Mouse (Mus musculus): Measurements from ENCODE around the gene Dlx5. TPM values are rescaled to one million over a fixed set of nuclear protein-coding genes. Genes with fewer than 3 reads are reported as not detected.

Dlx5 gene
- polyA plus RNA-seq, 1 experiment = not detected

- Histone ChIP-seq H3K27me3 (ENCODE audit: control insufficient read depth, insufficient read depth, low read length) (peaks cover 10% of the 10 kb centered on the region; the same call in 1 of the 2 replicates), H3K4me1 (ENCODE audit: control insufficient read depth, insufficient read depth, low read length) (no peaks in the 10 kb centered on the region), H3K4me3 (replicated peaks; ENCODE audit: insufficient read depth, low read depth, low read length) (no peak overlapping the region), H3K27ac (ENCODE audit: insufficient read depth, low read length) (no peak overlapping the region)
- 3% methylated on average over 44 of the region's 44 CpGs for WGBS
- no peak for DNase-seq
- TF ChIP-seq POLR2A (IDR thresholded peaks at IDR 0.05; ENCODE audit: borderline replicate concordance, insufficient read depth, low read length) = no peak
- no peak for TF ChIP-seq CTCF (IDR thresholded peaks at IDR 0.05; ENCODE audit: borderline replicate concordance, insufficient read depth, low read depth, low read length)
Observed at GRCm38 (mm10) chr6:6879371-6880325, 2.2 kb downstream of the Dlx5 start.

DNA sequence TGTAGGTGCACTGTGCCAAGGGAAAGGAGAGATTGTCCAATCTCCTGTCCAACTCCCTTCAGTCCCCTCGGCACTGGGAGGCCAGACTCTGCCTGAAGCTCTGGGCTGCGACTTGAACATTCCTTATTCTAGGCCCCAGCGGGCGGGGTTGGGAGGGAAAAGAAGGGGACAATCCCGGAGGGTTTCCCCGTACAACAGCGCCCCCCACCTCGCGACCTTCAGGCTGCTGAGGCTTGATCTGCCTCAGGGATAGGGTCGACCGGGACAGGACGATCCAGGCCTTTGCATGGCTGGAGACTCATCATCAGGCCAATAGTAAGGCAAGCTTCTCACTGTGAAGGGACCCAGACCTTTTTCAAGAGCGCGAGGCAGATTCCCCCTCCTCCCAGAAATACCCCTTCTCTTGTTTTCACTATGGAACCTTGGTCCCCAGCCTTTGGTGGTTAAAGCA lies 3.0 kb downstream of the Dlx5 start:
- WGBS = 0% methylated on average over 14 of the region's 14 CpGs
- no peak overlapping the region for H3K27ac ChIP-seq (ENCODE audit: insufficient read depth, low read length)
- peaks cover 15% of the 10 kb centered on the region; the same call in 1 of the 2 replicates for H3K27me3 ChIP-seq (ENCODE audit: control insufficient read depth, insufficient read depth, low read length)
- H3K4me1 ChIP-seq (ENCODE audit: control insufficient read depth, insufficient read depth, low read length) = no peaks in the 10 kb centered on the region
- no peak for DNase-seq
- TF ChIP-seq POLR2A (IDR thresholded peaks at IDR 0.05; ENCODE audit: borderline replicate concordance, insufficient read depth, low read length) = no peak
- no peak for TF ChIP-seq CTCF (IDR thresholded peaks at IDR 0.05; ENCODE audit: borderline replicate concordance, insufficient read depth, low read depth, low read length)
- no peak overlapping the region for H3K4me3 ChIP-seq (replicated peaks; ENCODE audit: insufficient read depth, low read depth, low read length)

DNA sequence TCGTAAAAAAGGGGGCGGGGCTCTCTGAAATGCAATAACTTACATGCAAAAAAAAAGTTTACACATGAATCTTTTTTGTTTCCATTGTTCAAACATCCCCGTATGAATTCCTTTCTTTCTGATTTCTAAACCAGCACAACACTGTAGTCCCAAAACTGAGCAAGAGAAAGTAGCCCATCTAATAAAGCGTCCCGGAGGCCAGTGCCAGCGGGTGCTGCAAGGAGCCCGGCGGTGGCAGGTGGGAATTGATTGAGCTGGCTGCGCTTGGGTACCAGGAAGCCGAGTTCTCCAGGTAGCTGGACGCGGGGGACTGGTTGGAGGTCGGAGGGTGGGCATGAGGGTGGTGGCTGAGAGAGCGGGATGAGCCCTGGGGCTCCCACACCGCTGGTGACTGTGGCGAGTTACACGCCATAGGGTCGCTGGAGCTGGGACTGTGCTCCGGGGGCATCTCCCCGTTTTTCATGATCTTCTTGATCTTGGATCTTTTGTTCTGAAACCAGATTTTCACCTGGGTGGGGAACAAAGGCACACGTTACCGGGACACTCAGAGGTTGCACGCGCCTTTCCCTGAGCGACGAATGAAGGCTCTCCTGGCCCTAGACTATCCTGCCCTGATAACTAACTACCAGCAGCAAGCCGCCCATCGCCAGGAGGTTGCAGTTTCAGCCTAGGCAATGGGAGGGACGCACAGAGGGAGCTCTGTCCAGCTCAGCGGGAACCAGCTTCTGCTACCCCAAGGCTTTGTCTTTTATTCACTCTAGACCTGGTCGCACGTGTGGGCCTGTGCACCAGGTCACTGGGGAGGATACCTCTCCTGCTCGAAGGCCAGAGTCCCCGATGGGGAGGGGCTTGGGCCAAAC lies 3.7 kb downstream of the Dlx5 start:
- Histone ChIP-seq H3K4me3 (replicated peaks; ENCODE audit: insufficient read depth, low read depth, low read length) (no peak overlapping the region), H3K4me1 (ENCODE audit: control insufficient read depth, insufficient read depth, low read length) (no peaks in the 10 kb centered on the region), H3K27ac (ENCODE audit: insufficient read depth, low read length) (no peak overlapping the region), H3K27me3 (ENCODE audit: control insufficient read depth, insufficient read depth, low read length) (peaks cover 18% of the 10 kb centered on the region; the same call in 1 of the 2 replicates)
- WGBS = 5% methylated on average over 34 of the region's 34 CpGs
- TF ChIP-seq CTCF (IDR thresholded peaks at IDR 0.05; ENCODE audit: borderline replicate concordance, insufficient read depth, low read depth, low read length) = no peak
- TF ChIP-seq POLR2A (IDR thresholded peaks at IDR 0.05; ENCODE audit: borderline replicate concordance, insufficient read depth, low read length) = no peak
- no peak for DNase-seq

GRCm38 (mm10) chr6:6877346-6877910 lies 4.5 kb downstream of the Dlx5 start:
- Histone ChIP-seq H3K27me3 (ENCODE audit: control insufficient read depth, insufficient read depth, low read length) (peaks cover 18% of the 10 kb centered on the region; the same call in 1 of the 2 replicates), H3K4me3 (replicated peaks; ENCODE audit: insufficient read depth, low read depth, low read length) (no peak overlapping the region), H3K27ac (ENCODE audit: insufficient read depth, low read length) (no peak overlapping the region), H3K4me1 (ENCODE audit: control insufficient read depth, insufficient read depth, low read length) (no peaks in the 10 kb centered on the region)
- DNase-seq = no peak
- TF ChIP-seq CTCF (IDR thresholded peaks at IDR 0.05; ENCODE audit: borderline replicate concordance, insufficient read depth, low read depth, low read length) (no peak), POLR2A (IDR thresholded peaks at IDR 0.05; ENCODE audit: borderline replicate concordance, insufficient read depth, low read length) (no peak)
- WGBS = 12% methylated on average over 5 of the region's 5 CpGs

GRCm38 (mm10) chr6:6876731-6877130 lies 5.2 kb downstream of the Dlx5 start:
- no peak for DNase-seq
- TF ChIP-seq POLR2A (IDR thresholded peaks at IDR 0.05; ENCODE audit: borderline replicate concordance, insufficient read depth, low read length) (no peak), CTCF (IDR thresholded peaks at IDR 0.05; ENCODE audit: borderline replicate concordance, insufficient read depth, low read depth, low read length) (no peak)
- Histone ChIP-seq H3K4me1 (ENCODE audit: control insufficient read depth, insufficient read depth, low read length) (no peaks in the 10 kb centered on the region), H3K4me3 (replicated peaks; ENCODE audit: insufficient read depth, low read depth, low read length) (no peak overlapping the region), H3K27ac (ENCODE audit: insufficient read depth, low read length) (no peak overlapping the region), H3K27me3 (ENCODE audit: control insufficient read depth, insufficient read depth, low read length) (peaks cover 16% of the 10 kb centered on the region; the same call in 1 of the 2 replicates)
- 10% methylated on average over 7 of the region's 7 CpGs for WGBS

DNA sequence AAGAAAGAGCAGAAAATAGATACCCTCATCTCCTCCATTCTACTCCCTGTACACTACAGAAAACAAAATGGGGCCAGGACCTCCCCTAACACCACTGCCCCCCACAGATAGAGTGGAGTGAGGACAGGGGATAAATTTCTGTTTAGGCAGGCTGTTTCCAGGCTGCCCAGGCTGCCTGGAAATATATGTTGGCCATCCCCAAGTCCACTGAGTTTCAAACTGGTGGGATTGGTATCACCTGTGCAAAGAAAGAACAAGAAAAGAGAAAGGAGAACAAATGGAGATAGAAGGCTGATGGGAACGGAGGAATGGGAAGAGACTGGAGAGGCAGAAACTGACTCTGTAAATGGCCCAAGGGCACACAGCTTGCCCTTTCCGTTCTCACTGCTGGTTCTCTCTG lies 5.7 kb downstream of the Dlx5 start:
- no peak for DNase-seq
- peaks cover 16% of the 10 kb centered on the region; the same call in 1 of the 2 replicates for H3K27me3 ChIP-seq (ENCODE audit: control insufficient read depth, insufficient read depth, low read length)
- no peak overlapping the region for H3K27ac ChIP-seq (ENCODE audit: insufficient read depth, low read length)
- TF ChIP-seq POLR2A (IDR thresholded peaks at IDR 0.05; ENCODE audit: borderline replicate concordance, insufficient read depth, low read length) (no peak), CTCF (IDR thresholded peaks at IDR 0.05; ENCODE audit: borderline replicate concordance, insufficient read depth, low read depth, low read length) (no peak)
- WGBS = 13% methylated on average over 2 of the region's 2 CpGs
- no peak overlapping the region for H3K4me3 ChIP-seq (replicated peaks; ENCODE audit: insufficient read depth, low read depth, low read length)
- H3K4me1 ChIP-seq (ENCODE audit: control insufficient read depth, insufficient read depth, low read length) = no peaks in the 10 kb centered on the region

DNA sequence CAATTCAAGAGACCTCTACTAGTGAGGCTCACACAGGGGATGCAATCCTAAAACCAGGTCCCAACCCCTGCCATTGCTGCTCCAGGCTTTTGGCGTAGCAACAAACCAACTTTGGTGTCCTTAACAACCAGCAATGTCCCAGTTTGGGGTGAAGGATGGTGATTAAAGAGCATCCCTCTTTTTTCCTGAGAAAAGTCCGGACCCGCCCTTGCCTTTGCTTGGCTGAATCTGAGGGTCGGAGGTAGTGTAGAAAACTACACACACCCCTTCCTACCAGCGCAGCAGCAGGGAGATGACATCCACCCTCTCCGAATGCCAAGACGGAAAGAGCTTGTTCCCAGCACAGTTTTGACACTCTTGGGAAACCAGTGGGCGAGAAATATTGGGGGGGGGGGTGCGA lies 6.2 kb downstream of the Dlx5 start:
- DNase-seq = no peak
- Histone ChIP-seq H3K27ac (ENCODE audit: insufficient read depth, low read length) (no peak overlapping the region), H3K27me3 (ENCODE audit: control insufficient read depth, insufficient read depth, low read length) (peaks cover 14% of the 10 kb centered on the region; the same call in 1 of the 2 replicates), H3K4me1 (ENCODE audit: control insufficient read depth, insufficient read depth, low read length) (no peaks in the 10 kb centered on the region), H3K4me3 (replicated peaks; ENCODE audit: insufficient read depth, low read depth, low read length) (no peak overlapping the region)
- 6% methylated on average over 9 of the region's 9 CpGs for WGBS
- TF ChIP-seq POLR2A (IDR thresholded peaks at IDR 0.05; ENCODE audit: borderline replicate concordance, insufficient read depth, low read length) = no peak

Measured in cerebellum, adult 2 months (tissue).